Mouse (Mus musculus): ENCODE data around the gene Farsa.
"Not testable (repeated sequence)": the region's sequence is repeated elsewhere in the genome, so short reads cannot be mapped to it uniquely, and the experiment has no call there.

DNA sequence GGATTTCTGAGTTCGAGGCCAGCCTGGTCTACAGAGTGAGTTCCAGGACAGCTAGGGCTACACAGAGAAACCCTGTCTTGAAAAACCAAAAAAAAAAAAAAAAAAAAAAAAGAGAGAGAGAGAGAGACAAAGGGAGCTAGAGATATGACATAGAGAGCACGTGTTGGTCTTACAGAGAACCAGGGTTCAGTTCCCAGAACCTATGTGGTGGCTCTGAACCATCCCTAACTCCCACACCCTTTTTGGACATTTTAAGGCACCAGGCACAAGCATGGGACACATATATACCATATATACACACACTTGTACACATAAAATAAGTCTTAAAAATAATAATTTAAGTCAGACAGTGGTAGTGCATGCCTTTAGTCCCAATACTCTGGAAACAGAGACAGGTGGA lies 30.3 kb upstream of the Farsa start:
- not testable (repeated sequence) for TF ChIP-seq CTCF (IDR thresholded peaks at IDR 0.05; ENCODE audit: low read depth); EP300 (optimal IDR thresholded peaks at IDR 0.05)
